Mouse (Mus musculus) cortical plate, adult 2 months (tissue): Measurements from ENCODE around the gene Samd3. TPM values are rescaled to one million over a fixed set of nuclear protein-coding genes. Genes with fewer than 3 reads are reported as not detected.

Experiments
- H3K27ac ChIP-seq: fragments of 200-500 bp; 2 replicates; pipeline ENCODE4 v1.5.1; 2012; ENCODE audit warnings: low read length, control low read depth, inconsistent platforms; ENCODE audit not compliant: insufficient read depth
- H3K4me1 ChIP-seq: fragments of 200-500 bp; 2 replicates; pipeline ENCODE4 v1.6.1; 2011; ENCODE audit warnings: low read length; ENCODE audit not compliant: control insufficient read depth, insufficient read depth
- H3K4me3 ChIP-seq: fragments of 200-500 bp; 2 replicates; pipeline ENCODE4 v1.5.1; 2011; ENCODE audit warnings: mild to moderate bottlenecking, low read length, control low read depth; ENCODE audit not compliant: insufficient read depth
- CTCF ChIP-seq: fragments of 200-500 bp; IDR thresholded peaks from 2 replicates; pipeline ENCODE4 v1.5.1; 2011; ENCODE audit warnings: mild to moderate bottlenecking, control low read depth, low read length; ENCODE audit not compliant: insufficient read depth; ENCODE audit errors: extremely low read depth
- POLR2A ChIP-seq: fragments of 200-500 bp; IDR thresholded peaks from 2 replicates; pipeline ENCODE4 v1.6.1; 2011; ENCODE audit warnings: mild to moderate bottlenecking, low read length, control low read depth; ENCODE audit not compliant: insufficient read depth; ENCODE audit errors: extremely low read depth
- polyA plus RNA-seq: library from polyadenylated mRNA; depleted of rRNA; stranded (reverse); fragments of >200 nt; gene quantifications from 2 replicates; pipeline ENCODE4 v1.2.3, GENCODE M21; 2012

Samd3 gene
- polyA plus RNA-seq, 1 experiment, result 1.8 TPM

GRCm38 (mm10) chr10:26238559-26238958, 9.1 kb downstream of the Samd3 start:
- no peak overlapping the region for H3K4me3 ChIP-seq
- peaks cover 2% of the 10 kb centered on the region; the same call in 1 of the 2 replicates for H3K4me1 ChIP-seq
- no peak overlapping the region for H3K27ac ChIP-seq
- no peak for TF ChIP-seq CTCF
- no peak for TF ChIP-seq POLR2A

GRCm38 (mm10) chr10:26239090-26239489, 9.6 kb downstream of the Samd3 start:
- Histone ChIP-seq H3K4me1 (peaks cover 2% of the 10 kb centered on the region; the same call in 1 of the 2 replicates), H3K4me3 (no peak overlapping the region), H3K27ac (no peak overlapping the region)
- TF ChIP-seq POLR2A (no peak), CTCF (no peak)

GRCm38 (mm10) chr10:26243203-26243602, 13.7 kb downstream of the Samd3 start:
- peak overlapping the region; percentile 81; the same call in 1 of the 2 replicates for H3K27ac ChIP-seq
- no peak for TF ChIP-seq CTCF
- TF ChIP-seq POLR2A, result no peak
- H3K4me1 ChIP-seq, result peaks cover 2% of the 10 kb centered on the region; the same call in 1 of the 2 replicates
- no peak overlapping the region for H3K4me3 ChIP-seq

GRCm38 (mm10) chr10:26244466-26244865, 15.0 kb downstream of the Samd3 start:
- H3K4me3 ChIP-seq, result no peak overlapping the region
- H3K27ac ChIP-seq, result no peak overlapping the region
- H3K4me1 ChIP-seq, result peaks cover 2% of the 10 kb centered on the region; the same call in 1 of the 2 replicates
- no peak for TF ChIP-seq POLR2A
- no peak for TF ChIP-seq CTCF

GRCm38 (mm10) chr10:26249426-26250165, 20.1 kb downstream of the Samd3 start:
- H3K4me3 ChIP-seq, result no peak overlapping the region
- no peak overlapping the region for H3K27ac ChIP-seq
- 0 out of 2 replicates have a peak, but pooled peaks cover 2% of the 10 kb centered on the region for H3K4me1 ChIP-seq
- TF ChIP-seq POLR2A (no peak), CTCF (no peak)

GRCm38 (mm10) chr10:26259908-26260307, 30.4 kb downstream of the Samd3 start:
- Histone ChIP-seq H3K4me3 (no peak overlapping the region), H3K27ac (no peak overlapping the region), H3K4me1 (no peaks in the 10 kb centered on the region)
- TF ChIP-seq POLR2A (no peak), CTCF (no peak)

GRCm38 (mm10) chr10:26263744-26264459, 34.4 kb downstream of the Samd3 start:
- TF ChIP-seq CTCF (no peak), POLR2A (no peak)
- Histone ChIP-seq H3K4me1 (no peaks in the 10 kb centered on the region), H3K4me3 (no peak overlapping the region), H3K27ac (no peak overlapping the region)

GRCm38 (mm10) chr10:26275414-26275813, 45.9 kb downstream of the Samd3 start:
- no peak overlapping the region for H3K4me3 ChIP-seq
- TF ChIP-seq POLR2A (no peak), CTCF (no peak)
- H3K27ac ChIP-seq, result no peak overlapping the region
- H3K4me1 ChIP-seq, result no peaks in the 10 kb centered on the region

- Histone ChIP-seq H3K27ac (no peak overlapping the region), H3K4me1 (no peaks in the 10 kb centered on the region), H3K4me3 (no peak overlapping the region)
- TF ChIP-seq POLR2A (no peak), CTCF (no peak)
These were observed 50.5 kb downstream of the Samd3 start for GRCm38 (mm10) chr10:26280009-26280408.

GRCm38 (mm10) chr10:26287136-26287535, 57.6 kb downstream of the Samd3 start:
- Histone ChIP-seq H3K27ac (0 out of 2 replicates have a peak overlapping the region, but pooled peaks have one; percentile 4), H3K4me3 (no peak overlapping the region), H3K4me1 (peaks cover 3% of the 10 kb centered on the region; the same call in 1 of the 2 replicates)
- TF ChIP-seq POLR2A (no peak), CTCF (no peak)
